Mouse (Mus musculus): ENCODE results near the gene Abhd17a. TPM values are rescaled to one million over a fixed set of nuclear protein-coding genes. Genes with fewer than 3 reads are reported as not detected.
"Not testable (repeated sequence)": the region's sequence is repeated elsewhere in the genome, so short reads cannot be mapped to it uniquely, and the experiment has no call there.

Gene Abhd17a
- polyA plus RNA-seq, 1 experiment from 2014 or later: 74.3 TPM

DNA sequence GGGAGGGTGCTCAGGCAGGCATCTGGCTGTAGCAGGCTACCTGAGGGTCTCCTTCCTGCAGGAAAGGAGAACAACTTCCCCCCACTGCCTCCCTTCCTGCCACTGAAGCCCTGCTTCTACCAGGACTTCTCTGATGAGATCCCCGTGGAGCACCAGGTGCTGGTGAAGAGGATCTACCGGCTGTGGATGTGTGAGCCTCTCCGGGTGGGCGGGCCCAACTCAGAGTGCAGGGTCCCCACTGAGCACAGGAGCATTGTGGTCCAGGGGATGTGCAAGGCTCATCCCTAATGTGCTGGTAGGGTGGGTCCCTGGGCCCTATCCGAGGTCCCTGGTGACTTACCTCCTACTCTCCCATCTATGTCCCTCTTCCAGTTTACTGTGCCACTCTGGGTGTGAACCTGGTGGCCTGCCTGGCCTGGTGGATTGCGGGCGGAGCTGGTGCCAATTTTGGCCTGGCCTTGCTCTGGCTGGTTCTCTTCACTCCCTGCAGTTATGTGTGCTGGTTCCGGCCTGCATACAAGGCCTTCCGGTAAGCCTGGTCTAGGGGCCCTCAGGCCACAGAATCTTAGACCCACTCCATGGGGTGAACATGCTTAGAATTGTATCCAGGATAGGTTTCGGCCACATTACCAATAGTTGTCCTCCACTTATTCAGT lies 19.3 kb upstream of the Abhd17a start:
- no peaks in the 10 kb centered on the region for H3K27me3 ChIP-seq
- no peak for DNase-seq (ENCODE audit: low read depth, low spot score)
- no peak for TF ChIP-seq CTCF (IDR thresholded peaks at IDR 0.05)
- ChIA-PET POLR2A (no interaction called here), CTCF (no interaction called here)
- ATAC-seq: no peak
- in situ Hi-C loops (cut with MboI; ENCODE audit: low pct_unique_long_range_greater_than_20kb): no loop called here

DNA sequence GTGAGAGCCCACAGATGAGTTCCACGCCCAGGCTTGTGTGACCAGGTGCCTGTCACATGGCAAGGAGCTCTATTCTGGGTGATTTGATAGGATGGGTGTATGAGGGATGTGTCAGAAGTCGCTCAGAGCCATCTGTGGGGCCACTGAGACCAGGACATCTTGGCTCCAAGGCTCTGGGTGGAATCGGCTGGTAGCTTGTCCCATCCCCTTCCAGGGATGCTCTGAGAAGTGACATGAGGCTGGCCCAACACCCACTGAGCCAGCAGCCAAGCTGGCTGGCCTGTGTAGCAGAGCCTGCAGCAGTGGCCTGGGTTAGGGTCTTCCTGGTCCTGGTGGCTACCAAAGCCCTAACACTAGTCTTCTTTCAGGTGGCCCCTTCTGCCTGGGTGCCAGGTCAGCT lies 18.3 kb upstream of the Abhd17a start:
- H3K27me3 ChIP-seq: no peaks in the 10 kb centered on the region
- DNase-seq (ENCODE audit: low read depth, low spot score) (no peak), ATAC-seq (no peak)
- CTCF ChIA-PET: no interaction called here
- POLR2A ChIA-PET: no interaction called here
- in situ Hi-C loops (cut with MboI; ENCODE audit: low pct_unique_long_range_greater_than_20kb): no loop called here
- TF ChIP-seq CTCF (IDR thresholded peaks at IDR 0.05): no peak

DNA sequence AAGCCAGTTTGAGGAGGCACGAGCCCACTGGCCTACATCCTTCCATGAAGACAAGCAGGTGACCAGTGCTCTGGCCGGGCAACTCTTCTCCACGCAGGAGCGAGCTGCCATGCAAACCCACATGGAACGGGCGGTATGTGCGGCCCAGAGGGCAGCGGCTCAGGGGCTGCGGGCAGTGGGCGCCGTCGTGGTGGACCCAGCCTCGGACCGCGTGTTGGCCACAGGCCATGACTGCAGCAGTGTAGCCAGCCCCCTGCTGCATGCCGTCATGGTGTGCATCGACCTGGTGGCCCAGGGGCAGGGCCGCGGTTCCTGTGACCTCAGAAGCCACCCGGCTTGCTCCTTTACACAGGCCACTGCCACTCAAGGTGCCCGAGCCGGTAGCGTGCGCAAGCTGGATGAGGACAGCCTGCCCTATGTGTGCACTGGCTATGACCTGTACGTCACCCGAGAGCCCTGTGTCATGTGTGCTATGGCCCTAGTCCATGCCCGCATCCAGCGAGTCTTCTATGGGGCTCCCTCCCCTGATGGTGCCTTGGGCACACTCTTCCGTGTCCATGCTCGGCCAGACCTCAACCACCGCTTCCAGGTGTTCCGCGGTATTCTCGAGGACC lies 16.7 kb upstream of the Abhd17a start:
- no peaks in the 10 kb centered on the region for H3K27me3 ChIP-seq
- ChIA-PET CTCF (no interaction called here), POLR2A (no interaction called here)
- no peak for DNase-seq (ENCODE audit: low read depth, low spot score)
- TF ChIP-seq CTCF (IDR thresholded peaks at IDR 0.05): no peak
- no peak for ATAC-seq
- in situ Hi-C loops (cut with MboI; ENCODE audit: low pct_unique_long_range_greater_than_20kb): no loop called here

DNA sequence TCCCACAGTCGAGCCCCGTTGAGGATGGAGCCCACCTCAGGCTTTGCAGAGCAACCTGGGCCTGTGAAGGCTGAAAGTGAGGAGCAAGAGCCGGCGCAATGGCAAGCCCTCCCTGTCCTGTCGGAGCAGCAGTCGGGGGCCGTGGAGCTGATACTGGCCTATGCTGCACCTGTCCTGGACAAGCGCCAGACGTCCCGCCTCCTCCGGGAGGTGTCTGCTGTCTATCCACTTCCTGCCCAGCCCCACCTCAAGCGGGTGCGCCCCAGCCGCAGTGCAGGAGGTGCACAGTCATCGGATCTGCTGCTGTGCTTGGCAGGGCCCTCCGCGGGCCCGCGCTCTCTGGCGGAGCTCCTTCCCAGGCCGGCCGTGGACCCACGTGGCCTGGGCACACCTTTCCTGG lies 16.2 kb upstream of the Abhd17a start:
- CTCF ChIA-PET: no interaction called here
- POLR2A ChIA-PET: no interaction called here
- no peak for DNase-seq (ENCODE audit: low read depth, low spot score)
- TF ChIP-seq CTCF (IDR thresholded peaks at IDR 0.05): no peak
- H3K27me3 ChIP-seq: no peaks in the 10 kb centered on the region
- no peak for ATAC-seq
- in situ Hi-C loops (cut with MboI; ENCODE audit: low pct_unique_long_range_greater_than_20kb): no loop called here

DNA sequence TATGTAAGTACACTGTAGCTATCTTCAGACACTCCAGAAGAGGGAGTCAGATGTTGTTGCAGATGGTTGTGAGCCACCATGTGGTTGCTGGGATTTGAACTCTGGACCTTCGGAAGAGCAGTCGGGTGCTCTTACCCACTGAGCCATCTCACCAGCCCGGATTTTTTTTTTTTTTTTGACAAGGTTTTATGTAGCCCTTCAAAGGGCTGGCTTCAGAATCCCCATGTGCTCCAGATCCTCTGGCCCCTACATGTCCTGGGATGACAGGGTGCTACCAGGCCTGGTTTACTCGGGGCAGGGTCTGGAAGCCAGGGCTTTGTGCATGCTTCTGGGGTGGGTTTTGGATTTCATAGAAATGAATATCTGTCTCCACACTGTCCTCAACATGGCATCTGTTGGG lies 15.6 kb upstream of the Abhd17a start, which contains the start of gene Gm49322:
Gene Gm49322 (plus strand): TSS at position 301 of the 400 bp plus-strand sequence.
- CTCF ChIA-PET; ATAC-seq; POLR2A ChIA-PET; in situ Hi-C loops (cut with MboI; ENCODE audit: low pct_unique_long_range_greater_than_20kb); DNase-seq (ENCODE audit: low read depth, low spot score); H3K27me3 ChIP-seq: not testable (repeated sequence)

DNA sequence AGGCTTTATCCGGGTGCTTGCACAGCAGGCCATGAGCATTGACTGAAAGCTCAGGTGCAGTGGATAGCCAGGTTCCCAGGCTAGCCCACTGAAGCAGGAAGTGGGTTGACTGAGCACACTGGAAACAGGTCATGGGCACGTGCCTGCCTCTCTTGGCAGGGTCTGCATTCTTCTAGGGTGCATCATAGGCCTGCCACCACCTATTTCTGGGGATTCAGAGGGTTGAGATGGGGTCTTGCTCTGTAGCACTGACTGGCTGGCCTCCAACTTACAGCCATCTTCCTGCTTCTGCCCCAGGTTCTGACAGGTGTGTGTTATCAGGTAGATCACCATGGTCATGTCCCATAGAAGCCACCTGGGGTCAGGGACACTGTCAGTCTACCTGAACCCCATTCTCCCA lies 14.8 kb upstream of the Abhd17a start:
- POLR2A ChIA-PET: interaction anchor here (1.6 kb wide), 1 partner anchor 9 kb away, joined by 4 read pairs; no protein-coding TSS in a partner anchor
- TF ChIP-seq CTCF (IDR thresholded peaks at IDR 0.05): no peak

DNA sequence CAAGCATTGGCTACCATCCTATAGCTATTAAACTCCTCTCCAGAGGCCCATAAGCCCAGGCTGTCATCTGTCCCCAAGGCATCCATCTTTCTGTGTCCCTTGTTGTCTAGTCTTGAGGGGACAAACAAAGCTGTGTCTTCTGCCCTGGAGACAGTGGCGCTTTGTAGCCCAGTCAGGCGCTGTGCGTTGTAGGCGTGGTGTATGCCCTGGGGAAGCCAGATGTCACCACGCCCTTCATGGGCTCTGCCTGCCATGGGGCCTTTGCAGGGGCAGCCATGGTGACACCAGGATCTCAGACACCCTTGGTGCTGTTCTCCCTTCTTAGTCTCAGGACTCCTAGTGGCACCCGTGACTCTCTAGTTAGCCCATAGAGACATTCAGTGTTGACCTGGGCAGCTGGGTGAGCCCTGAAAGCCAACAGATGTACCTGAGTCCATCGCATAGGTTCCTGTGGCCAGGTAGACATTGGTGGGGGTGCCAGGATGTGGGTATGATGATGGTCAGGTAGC lies 13.9 kb upstream of the Abhd17a start:
- ATAC-seq: no peak
- ChIA-PET POLR2A (interaction anchor here (0.8 to 1.6 kb wide), 3 partner anchors 10 to 75 kb away, joined by 3 to 4 read pairs (median 4); no protein-coding TSS in a partner anchor), CTCF (interaction anchor here (0.9 to 1.4 kb wide), 3 partner anchors 14 to 80 kb away, joined by 3 to 6 read pairs (median 4); no protein-coding TSS in a partner anchor)
- no peaks in the 10 kb centered on the region for H3K27me3 ChIP-seq
- DNase-seq (ENCODE audit: low read depth, low spot score): no peak
- in situ Hi-C loops (cut with MboI; ENCODE audit: low pct_unique_long_range_greater_than_20kb): no loop called here
- no peak for TF ChIP-seq CTCF (IDR thresholded peaks at IDR 0.05)

More for the DNA sequence above, 14.8 kb upstream of the Abhd17a start:
- in situ Hi-C loops (cut with MboI; ENCODE audit: low pct_unique_long_range_greater_than_20kb): no loop called here
- DNase-seq (ENCODE audit: low read depth, low spot score) (no peak), ATAC-seq (no peak)
- H3K27me3 ChIP-seq: no peaks in the 10 kb centered on the region
- CTCF ChIA-PET: no interaction called here

DNA sequence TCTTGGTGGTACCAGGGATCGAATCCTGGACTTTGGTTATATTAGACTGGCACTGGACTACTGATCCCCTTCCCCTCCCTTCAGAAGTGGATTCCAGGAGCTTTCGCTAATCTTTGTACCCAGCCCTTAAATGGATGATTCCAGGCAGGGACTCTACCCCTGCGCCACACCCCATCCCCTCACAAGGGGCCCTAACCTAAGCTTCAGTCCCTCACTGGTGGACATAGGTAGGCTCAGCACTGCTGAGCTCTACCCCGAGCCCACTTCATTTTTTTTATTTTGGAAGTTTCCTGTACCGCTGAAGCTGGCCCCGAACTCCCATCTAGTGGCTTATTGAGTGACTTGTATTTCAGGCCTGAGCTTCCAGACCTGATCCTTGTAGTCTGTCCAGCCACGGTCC lies 13.2 kb upstream of the Abhd17a start:
- in situ Hi-C loops (cut with MboI; ENCODE audit: low pct_unique_long_range_greater_than_20kb): no loop called here
- ChIA-PET POLR2A (interaction anchor here (0.6 to 1.6 kb wide), 3 partner anchors 10 to 75 kb away, joined by 3 to 4 read pairs (median 3); no protein-coding TSS in a partner anchor), CTCF (interaction anchor here (0.9 to 1.4 kb wide), 3 partner anchors 15 to 81 kb away, joined by 3 to 6 read pairs (median 4); no protein-coding TSS in a partner anchor)
- DNase-seq (ENCODE audit: low read depth, low spot score) (no peak), ATAC-seq (no peak)
- TF ChIP-seq CTCF (IDR thresholded peaks at IDR 0.05): no peak
- H3K27me3 ChIP-seq: no peaks in the 10 kb centered on the region

DNA sequence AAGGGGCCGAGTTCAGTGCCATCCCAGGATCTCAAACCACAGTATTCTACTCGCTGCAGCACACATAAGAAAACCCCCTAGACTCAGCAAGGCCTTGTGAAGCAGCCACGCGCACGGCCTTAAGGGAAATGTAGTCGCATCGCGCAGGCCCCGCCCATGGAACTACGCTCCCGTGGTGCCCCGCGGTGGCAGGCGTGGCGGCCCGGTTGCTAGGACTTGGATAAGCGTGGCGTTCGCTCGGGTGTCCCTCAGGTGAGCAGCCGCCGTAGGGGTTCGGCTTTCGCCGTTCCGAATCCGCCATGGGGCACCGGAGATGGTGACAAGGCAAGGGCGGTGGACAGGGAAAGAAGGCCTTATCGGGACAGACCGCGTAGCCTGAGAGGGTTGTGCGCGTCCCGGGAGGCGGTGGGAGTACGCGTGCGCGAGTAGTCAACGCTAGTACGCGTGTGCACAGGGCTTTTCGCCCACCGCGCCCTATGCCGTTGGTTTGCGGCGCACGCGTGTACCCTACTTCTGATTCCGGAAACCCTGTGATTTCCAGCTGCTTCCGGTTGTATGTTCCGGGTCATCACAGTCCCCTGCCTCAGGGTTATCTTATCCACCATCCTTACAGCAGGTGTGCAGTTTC lies 12.7 kb upstream of the Abhd17a start, which contains the start of the genes Scamp4 and Adat3:
Gene Scamp4 (plus strand): TSS at position 175 of the 628 bp plus-strand sequence.
Gene Adat3 (plus strand): TSS at position 183 of the 628 bp plus-strand sequence.
- CTCF ChIA-PET: interaction anchor here (0.9 to 1.4 kb wide), 3 partner anchors 16 to 81 kb away, joined by 3 to 6 read pairs (median 4); no protein-coding TSS in a partner anchor
- DNase-seq (ENCODE audit: low read depth, low spot score) (peak; percentile 73), ATAC-seq (peak; percentile 74)
- no peak for TF ChIP-seq CTCF (IDR thresholded peaks at IDR 0.05)
- in situ Hi-C loops (cut with MboI; ENCODE audit: low pct_unique_long_range_greater_than_20kb): no loop called here
- POLR2A ChIA-PET: interaction anchor here (0.6 kb wide), 1 partner anchor 72 kb away, joined by 3 read pairs; no protein-coding TSS in a partner anchor
- H3K27me3 ChIP-seq: no peaks in the 10 kb centered on the region

DNA sequence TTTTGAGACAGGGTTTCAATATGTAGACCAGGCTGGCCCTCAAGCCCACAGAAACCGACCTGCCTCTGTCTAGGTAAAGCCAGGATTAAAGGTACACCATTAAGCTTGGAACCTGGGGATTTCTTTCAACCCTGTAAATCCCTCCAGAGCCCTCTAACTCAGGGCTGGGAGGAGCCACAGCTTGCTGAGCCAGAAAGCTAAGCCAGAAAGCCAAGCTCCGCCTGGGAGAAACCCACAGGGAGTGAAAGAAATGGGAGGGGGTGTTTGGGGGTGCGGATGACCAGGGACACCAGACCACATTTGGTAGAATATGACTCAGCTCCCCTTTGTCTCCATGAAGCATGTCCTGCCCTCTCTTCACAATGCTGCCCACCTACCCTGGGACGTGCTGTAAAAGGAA lies 6.2 kb upstream of the Abhd17a start:
- ChIA-PET POLR2A (no interaction called here), CTCF (interaction anchor here (1.4 kb wide), 1 partner anchor 14 kb away, joined by 3 read pairs; no protein-coding TSS in a partner anchor)
- in situ Hi-C loops (cut with MboI; ENCODE audit: low pct_unique_long_range_greater_than_20kb): no loop called here
- no peak for ATAC-seq
- no peak for TF ChIP-seq CTCF (IDR thresholded peaks at IDR 0.05)
- no peaks in the 10 kb centered on the region for H3K27me3 ChIP-seq
- DNase-seq (ENCODE audit: low read depth, low spot score): no peak
